Mouse (Mus musculus): Measurements from ENCODE around the gene Chpf.

The Chpf gene

GRCm38 (mm10) chr1:75498897-75499296, 19.8 kb upstream of the Chpf start:
- DNase-seq = no peak

GRCm38 (mm10) chr1:75494878-75495548, 15.9 kb upstream of the Chpf start:
- DNase-seq = peak; percentile 55

GRCm38 (mm10) chr1:75492579-75493170, 13.6 kb upstream of the Chpf start:
- no peak for DNase-seq

- no peak for DNase-seq
These were observed 11.9 kb upstream of the Chpf start for GRCm38 (mm10) chr1:75490785-75491551.

- DNase-seq = peak; percentile 88
These were observed 8.5 kb upstream of the Chpf start for GRCm38 (mm10) chr1:75487405-75488161.

- no peak for DNase-seq
These were observed 7.9 kb upstream of the Chpf start for GRCm38 (mm10) chr1:75487040-75487404.

GRCm38 (mm10) chr1:75486561-75486960, 7.5 kb upstream of the Chpf start:
- peak; percentile 43 for DNase-seq

GRCm38 (mm10) chr1:75480735-75481134, 1.6 kb upstream of the Chpf start:
- DNase-seq = no peak

GRCm38 (mm10) chr1:75480036-75480435, 929 bp upstream of the Chpf start:
- DNase-seq = no peak

- DNase-seq = no peak
These were observed 505 bp upstream of the Chpf start for GRCm38 (mm10) chr1:75479635-75479989.

- DNase-seq = peak; percentile 54
These were observed 610 bp downstream of the Chpf start for GRCm38 (mm10) chr1:75478497-75478896.

GRCm38 (mm10) chr1:75477966-75478290, 1.2 kb downstream of the Chpf start:
- no peak for DNase-seq

- DNase-seq = peak; percentile 90
These were observed 1.7 kb downstream of the Chpf start for GRCm38 (mm10) chr1:75477264-75477965.

- DNase-seq = no peak
These were observed 2.7 kb downstream of the Chpf start for GRCm38 (mm10) chr1:75476441-75476840.

GRCm38 (mm10) chr1:75469287-75469825, 9.8 kb downstream of the Chpf start:
- DNase-seq = no peak

GRCm38 (mm10) chr1:75467215-75467927, 11.7 kb downstream of the Chpf start:
- DNase-seq = peak; percentile 80

GRCm38 (mm10) chr1:75463652-75464204, 15.4 kb downstream of the Chpf start:
- no peak for DNase-seq

- DNase-seq = no peak
These were observed 16.5 kb downstream of the Chpf start for GRCm38 (mm10) chr1:75462636-75463035.

GRCm38 (mm10) chr1:75460297-75460696, 18.8 kb downstream of the Chpf start:
- no peak for DNase-seq

- DNase-seq = no peak
These were observed 20.1 kb downstream of the Chpf start for GRCm38 (mm10) chr1:75458789-75459684.
